Mouse (Mus musculus) kidney, postnatal 14 days (tissue): ENCODE data around the gene Zfp174.
A peak's percentile ranks its signal among the peaks of the same experiment; 100 is the strongest.
"Not testable (repeated sequence)": the region's sequence is repeated elsewhere in the genome, so short reads cannot be mapped to it uniquely, and the experiment has no call there.

Experiments
- DNase-seq: peaks from one replicate; pipeline ENCODE4 v3.0.0; 2022; ENCODE audit warnings: mixed read lengths

The Zfp174 gene

GRCm38 (mm10) chr16:3846711-3847518 lies at the start of gene Zfp174:
Gene Zfp174, plus strand, starts transcription at chr16:3847268.
- peak; percentile 97 for DNase-seq

- no peak for DNase-seq
Observed at GRCm38 (mm10) chr16:3808176-3808575, 38.9 kb upstream of the Zfp174 start.

GRCm38 (mm10) chr16:3814667-3815066 lies 32.4 kb upstream of the Zfp174 start:
- DNase-seq = not testable (repeated sequence)

GRCm38 (mm10) chr16:3820202-3820601 lies 26.9 kb upstream of the Zfp174 start:
- no peak for DNase-seq

- DNase-seq = no peak
Observed at GRCm38 (mm10) chr16:3828021-3828420, 19.0 kb upstream of the Zfp174 start.

GRCm38 (mm10) chr16:3829727-3830126 lies 17.3 kb upstream of the Zfp174 start:
- DNase-seq = no peak

- no peak for DNase-seq
Observed at GRCm38 (mm10) chr16:3830588-3831109, 16.4 kb upstream of the Zfp174 start, which contains the start of gene Olfr15. Gene Olfr15, plus strand, starts transcription at chr16:3830878.

- no peak for DNase-seq
Observed at GRCm38 (mm10) chr16:3835461-3835860, 11.6 kb upstream of the Zfp174 start.

GRCm38 (mm10) chr16:3839157-3839885 lies 7.7 kb upstream of the Zfp174 start:
- peak; percentile 53 for DNase-seq

- no peak for DNase-seq
Observed at GRCm38 (mm10) chr16:3842989-3843388, 4.1 kb upstream of the Zfp174 start.

GRCm38 (mm10) chr16:3843796-3844195 lies 3.3 kb upstream of the Zfp174 start:
- DNase-seq = no peak

- DNase-seq = no peak
Observed at GRCm38 (mm10) chr16:3847871-3848270, 803 bp downstream of the Zfp174 start.

GRCm38 (mm10) chr16:3848416-3848815 lies 1.3 kb downstream of the Zfp174 start:
- DNase-seq = no peak

GRCm38 (mm10) chr16:3851301-3851700 lies 4.2 kb downstream of the Zfp174 start:
- not testable (repeated sequence) for DNase-seq

- DNase-seq = no peak
Observed at GRCm38 (mm10) chr16:3852586-3852985, 5.5 kb downstream of the Zfp174 start.

GRCm38 (mm10) chr16:3854437-3855182 lies 7.5 kb downstream of the Zfp174 start:
- DNase-seq = no peak

- DNase-seq = no peak
Observed at GRCm38 (mm10) chr16:3855776-3856175, 8.7 kb downstream of the Zfp174 start.

GRCm38 (mm10) chr16:3859254-3859653 lies 12.2 kb downstream of the Zfp174 start:
- no peak for DNase-seq

- no peak for DNase-seq
Observed at GRCm38 (mm10) chr16:3871815-3872214, 24.7 kb downstream of the Zfp174 start.

GRCm38 (mm10) chr16:3872216-3873047 lies 25.4 kb downstream of the Zfp174 start, which contains the start of gene Naa60:
Gene Naa60, plus strand, starts transcription at chr16:3872375.
- peak; percentile 95 for DNase-seq

GRCm38 (mm10) chr16:3876346-3876745 lies 29.3 kb downstream of the Zfp174 start:
- DNase-seq = no peak
